Mouse (Mus musculus) cerebellum, adult 11-12 months (tissue): ENCODE data around the gene Mff.
A peak's percentile ranks its signal among the peaks of the same experiment; 100 is the strongest.

Source experiments
- DNase-seq: peaks from one replicate; pipeline ENCODE4 v3.0.0; 2022

The Mff gene

GRCm38 (mm10) chr1:82772428-82772827 lies 47.7 kb downstream of the Mff start:
- no peak for DNase-seq

GRCm38 (mm10) chr1:82773208-82773607 lies 48.5 kb downstream of the Mff start:
- no peak for DNase-seq

DNA sequence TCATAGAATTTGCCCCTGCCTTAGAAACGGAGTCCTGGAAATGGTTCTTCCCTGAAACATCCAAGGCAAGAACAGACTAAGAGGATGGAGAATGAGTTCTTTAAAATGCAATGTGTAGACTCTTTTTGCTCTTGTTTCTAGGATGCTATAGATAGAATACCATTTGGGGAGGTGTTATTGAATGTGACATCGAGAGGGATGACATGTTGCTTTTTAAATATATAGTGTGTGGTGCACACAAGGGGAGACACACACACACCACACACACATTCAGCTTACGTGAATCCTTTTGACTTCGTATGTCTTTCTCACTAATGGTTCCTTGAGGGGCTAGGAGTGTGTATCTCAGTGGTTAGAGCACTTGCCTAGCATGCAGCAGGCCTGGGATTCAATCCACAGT lies 50.6 kb downstream of the Mff start:
- no peak for DNase-seq

DNA sequence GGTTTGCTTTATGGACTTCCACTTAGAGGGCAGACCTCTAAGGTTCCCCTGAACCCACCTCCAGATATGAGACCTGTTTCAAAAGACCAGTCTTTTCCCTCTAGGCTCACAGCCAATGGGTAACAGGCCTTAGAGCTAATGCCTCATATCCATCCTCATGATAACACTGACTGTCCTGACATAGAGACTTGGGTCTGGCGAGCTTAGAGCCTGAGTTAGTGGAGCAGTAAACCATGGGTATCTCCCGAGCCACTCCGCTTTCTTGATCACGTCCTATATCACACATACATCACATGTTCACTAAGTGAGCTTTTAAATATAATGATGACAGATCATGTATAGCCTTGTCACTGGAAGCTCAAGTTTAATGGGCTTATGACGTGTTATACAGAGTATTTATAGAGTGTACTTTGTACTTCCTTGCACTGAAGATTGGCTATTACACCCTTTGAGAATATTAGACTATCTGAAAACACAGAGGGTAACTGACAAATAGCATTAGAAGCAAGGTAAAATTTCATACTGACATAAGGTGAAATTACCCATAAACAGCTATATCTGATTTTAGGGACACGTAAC lies 54.8 kb downstream of the Mff start:
- DNase-seq = no peak

DNA sequence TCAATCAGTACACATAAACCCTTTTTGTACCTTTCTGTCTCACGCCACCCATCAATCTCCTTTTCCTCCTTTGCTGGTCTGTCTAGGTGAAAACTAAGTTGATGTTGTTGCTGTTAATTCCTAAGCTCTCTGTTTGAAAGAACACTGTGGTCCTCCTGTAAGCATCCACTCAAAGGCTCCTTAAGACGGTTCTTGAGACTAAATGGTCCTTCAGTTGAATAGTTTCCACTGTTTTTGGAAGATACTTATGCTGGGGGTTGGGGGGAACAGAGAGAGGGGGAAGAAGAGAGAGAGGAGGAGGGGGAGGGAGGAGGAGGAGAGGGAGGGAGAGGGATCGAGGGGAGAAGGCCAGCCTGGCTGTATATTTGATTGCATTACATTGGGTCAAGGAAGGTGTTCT lies 58.9 kb downstream of the Mff start:
- no peak for DNase-seq

DNA sequence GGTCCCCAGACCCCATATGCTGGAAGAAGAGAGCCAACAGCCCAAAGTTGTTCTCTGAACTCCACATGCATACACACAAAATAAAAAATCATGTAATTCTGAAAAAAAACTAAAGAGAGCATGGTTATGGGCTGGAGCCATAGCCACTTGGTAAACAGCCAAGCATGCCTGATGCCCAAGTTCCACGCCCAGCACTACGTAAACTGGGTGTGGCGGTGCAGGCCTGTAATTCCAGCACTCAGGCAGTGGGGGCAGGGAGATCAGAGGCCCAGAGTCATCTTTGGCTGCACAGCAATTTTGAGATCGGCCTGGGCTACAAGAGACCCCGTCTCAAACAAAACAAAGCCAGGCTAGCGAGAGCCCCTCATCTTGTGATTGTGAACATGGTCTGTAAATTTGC lies 60.9 kb downstream of the Mff start:
- DNase-seq = no peak

GRCm38 (mm10) chr1:82787414-82787813 lies 62.7 kb downstream of the Mff start:
- DNase-seq = peak; percentile 37

GRCm38 (mm10) chr1:82788070-82788469 lies 63.4 kb downstream of the Mff start:
- DNase-seq = peak; percentile 16

- DNase-seq = no peak
These were observed 66.4 kb downstream of the Mff start for GRCm38 (mm10) chr1:82791105-82791504.

DNA sequence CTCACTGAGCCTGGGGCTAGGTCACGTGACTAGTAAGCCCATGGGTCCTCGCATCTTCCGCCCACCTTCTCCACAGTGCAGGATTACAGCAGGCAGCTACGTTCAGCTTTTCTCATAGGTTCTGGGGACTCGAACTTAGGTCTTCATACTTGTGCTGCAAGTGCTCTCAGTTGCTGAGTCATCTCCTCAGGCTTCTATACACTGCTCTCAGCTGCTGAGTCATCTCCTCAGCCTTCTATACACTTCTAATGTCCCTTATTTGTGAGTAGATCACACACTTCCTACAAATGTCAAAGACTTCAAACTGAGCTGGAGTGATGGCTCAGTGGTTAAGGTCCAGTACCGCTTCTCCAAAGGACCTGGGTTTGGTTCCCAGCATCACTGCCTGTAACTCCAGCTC lies 67.5 kb downstream of the Mff start:
- DNase-seq = no peak

- DNase-seq = no peak
These were observed 68.4 kb downstream of the Mff start for GRCm38 (mm10) chr1:82793110-82793509.

- peak; percentile 20 for DNase-seq
These were observed 69.3 kb downstream of the Mff start for GRCm38 (mm10) chr1:82793986-82794385.

- DNase-seq = no peak
These were observed 70.5 kb downstream of the Mff start for GRCm38 (mm10) chr1:82795211-82795610.

DNA sequence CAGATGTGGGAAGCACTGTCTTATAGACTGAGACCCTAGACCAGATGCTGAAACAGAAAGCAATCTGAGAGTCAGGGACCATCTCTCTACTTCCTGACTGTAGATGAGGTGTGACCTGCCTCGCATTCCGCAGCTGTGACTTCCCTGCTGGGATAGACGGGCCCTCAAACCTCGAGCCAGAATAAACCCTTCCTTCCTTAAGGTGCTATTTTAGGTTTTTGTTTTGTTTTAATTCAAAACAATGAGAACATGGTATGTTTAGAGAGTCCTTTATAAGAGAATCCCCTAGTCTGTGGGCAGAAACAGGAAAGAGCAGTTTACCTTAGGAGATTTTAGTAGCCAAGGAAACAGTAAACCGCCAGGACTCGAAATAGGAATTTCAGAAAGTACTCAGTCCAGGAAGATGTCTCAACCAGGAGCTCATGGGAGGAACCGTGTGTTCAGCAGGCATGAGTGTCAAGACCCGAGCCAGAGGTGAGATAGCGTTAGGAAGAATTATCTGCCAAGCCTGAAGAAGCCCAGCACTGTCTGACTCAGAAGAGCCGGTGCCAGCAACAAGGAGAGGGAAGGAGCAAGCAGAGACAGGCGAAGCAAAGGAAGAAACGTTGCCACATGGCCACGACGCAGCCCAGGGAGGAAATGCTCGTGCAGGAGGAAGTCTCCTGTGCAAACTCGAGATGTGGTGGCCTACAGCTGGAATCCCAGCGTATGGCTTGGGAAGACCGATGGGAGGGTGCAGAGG lies 71.2 kb downstream of the Mff start:
- no peak for DNase-seq

DNA sequence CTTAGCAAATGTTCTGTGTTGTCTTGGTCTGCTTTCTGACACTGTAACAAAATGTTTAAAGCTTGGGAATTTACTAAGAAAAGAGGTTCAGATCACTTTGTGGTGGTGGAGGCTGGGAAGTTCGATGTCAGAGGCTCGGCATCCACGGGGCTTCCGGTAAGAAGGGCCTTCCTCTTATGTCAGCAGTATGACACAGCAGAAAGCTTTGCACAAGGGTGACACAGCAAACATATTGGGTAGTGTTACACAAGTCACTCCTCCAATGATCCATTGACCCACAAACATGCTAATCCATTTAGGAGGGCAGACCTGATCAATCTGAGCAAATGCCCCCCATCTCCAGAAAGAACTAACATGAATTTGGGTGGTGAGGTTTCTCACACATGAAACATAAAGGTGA lies 72.4 kb downstream of the Mff start:
- DNase-seq = no peak

GRCm38 (mm10) chr1:82798304-82798703 lies 73.6 kb downstream of the Mff start:
- DNase-seq = no peak

GRCm38 (mm10) chr1:82798922-82799321 lies 74.2 kb downstream of the Mff start:
- no peak for DNase-seq

- DNase-seq = no peak
These were observed 76.6 kb downstream of the Mff start for GRCm38 (mm10) chr1:82801105-82801783.
